Mouse (Mus musculus): ENCODE measurements around the gene C1galt1c1. TPM values are rescaled to one million over a fixed set of nuclear protein-coding genes. Genes with fewer than 3 reads are reported as not detected.
A peak's percentile ranks its signal among the peaks of the same experiment; 100 is the strongest.

Gene C1galt1c1
- polyA plus RNA-seq (2016; fragmentation: Nextera tagmentation; extraction: Ambion mirVana), result 20.2 and 20.4 TPM in 2 replicates

- 20% methylated on average over 42 of the region's 43 CpGs for WGBS
- peak within 1 kb of the TSS; percentile 91 for H3K27ac ChIP-seq (replicated peaks)
Observed at GRCm38 (mm10) chrX:38634801-38635637, at the start of gene C1galt1c1. Gene C1galt1c1 (minus strand): TSS chrX:38635087.

DNA sequence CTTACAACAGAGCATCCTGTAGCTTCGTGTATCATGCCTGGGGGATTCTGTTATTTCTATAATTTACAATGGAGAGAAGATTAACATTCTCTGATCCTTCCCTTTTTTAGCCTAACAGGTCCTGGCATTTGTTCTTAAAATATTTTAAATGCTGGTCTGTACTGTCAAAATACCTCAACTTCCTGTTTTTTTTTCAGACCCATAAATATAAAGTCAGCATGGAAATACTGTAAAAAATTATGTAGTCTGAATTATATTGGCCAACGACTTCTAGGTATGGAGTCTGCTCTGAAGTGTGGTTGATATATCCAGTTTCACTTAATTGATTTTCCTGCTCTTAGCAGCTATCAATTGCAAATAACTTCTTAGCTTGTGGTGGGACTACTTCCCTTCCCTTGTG is 47.1 kb upstream of the C1galt1c1 start:
- H3K4me3 ChIP-seq, result no peak overlapping the region
- 76% methylated on average over 2 of the region's 2 CpGs for WGBS
- no peaks in the 10 kb centered on the region for H3K9me3 ChIP-seq (replicated peaks)
- H3K4me1 ChIP-seq, result no peaks in the 10 kb centered on the region
- H3K27me3 ChIP-seq (ENCODE audit: low read depth, poor library complexity, severe bottlenecking), result no peaks in the 10 kb centered on the region
- H3K36me3 ChIP-seq, result no peaks in the 10 kb centered on the region
- no peak overlapping the region for H3K27ac ChIP-seq (replicated peaks)
- no peak for DNase-seq (ENCODE audit: low spot score)

More at GRCm38 (mm10) chrX:38634801-38635637, at the start of gene C1galt1c1:
- Histone ChIP-seq H3K4me3 (peak within 1 kb of the TSS; percentile 59), H3K36me3 (peaks cover 11% of the 10 kb centered on the region), H3K4me1 (peaks cover 7% of the 10 kb centered on the region; the same call in 1 of the 2 replicates), H3K9me3 (replicated peaks) (0 out of 2 replicates have a peak, but pooled peaks cover 3% of the 10 kb centered on the region), H3K27me3 (ENCODE audit: low read depth, poor library complexity, severe bottlenecking) (no peaks in the 10 kb centered on the region)
- DNase-seq (ENCODE audit: low spot score), result peak; percentile 85

DNA sequence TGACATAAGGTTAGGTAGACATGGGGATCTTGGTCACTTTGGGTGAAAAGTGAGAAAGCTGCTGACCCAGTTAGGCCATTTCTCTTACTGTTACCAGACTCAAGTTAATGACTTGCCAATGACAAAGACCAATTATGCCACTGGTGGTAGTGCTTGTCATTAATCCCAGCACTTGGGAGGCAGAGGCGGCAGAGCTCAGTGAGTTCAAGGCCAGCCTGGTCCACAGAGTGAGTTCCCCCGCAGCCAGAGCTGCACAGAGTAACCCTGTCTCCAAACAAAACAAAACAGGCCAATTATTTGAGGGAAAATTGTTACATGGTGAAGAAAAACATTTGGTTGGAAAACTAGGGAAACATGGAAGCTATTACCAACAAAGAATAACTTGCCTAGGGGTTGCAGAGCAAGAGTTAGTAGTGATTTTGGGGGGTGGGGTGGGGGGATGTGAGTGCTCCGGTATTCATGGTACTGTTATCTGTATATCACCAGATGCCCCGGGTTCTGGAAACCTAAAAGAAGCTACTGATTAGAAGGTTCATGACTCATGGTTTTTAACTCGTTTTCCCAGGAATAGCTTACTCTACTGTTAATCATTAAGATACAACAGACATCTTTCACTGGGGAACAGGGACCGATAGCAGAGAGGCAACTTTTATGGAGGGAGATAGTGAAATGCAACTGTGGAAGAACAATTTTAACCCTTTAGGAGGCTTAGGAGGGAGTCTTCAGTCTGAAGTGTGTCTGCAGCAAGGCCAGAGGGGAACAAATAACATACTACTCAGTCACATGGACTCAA is 34.4 kb upstream of the C1galt1c1 start:
- no peaks in the 10 kb centered on the region for H3K36me3 ChIP-seq
- 86% methylated on average over 6 of the region's 6 CpGs for WGBS
- H3K4me1 ChIP-seq, result no peaks in the 10 kb centered on the region

GRCm38 (mm10) chrX:38656206-38656883 is 21.5 kb upstream of the C1galt1c1 start:
- no peaks in the 10 kb centered on the region for H3K4me1 ChIP-seq
- no peaks in the 10 kb centered on the region for H3K36me3 ChIP-seq
- H3K27ac ChIP-seq (replicated peaks), result no peak overlapping the region
- H3K4me3 ChIP-seq, result no peak overlapping the region
- no peaks in the 10 kb centered on the region for H3K27me3 ChIP-seq (ENCODE audit: low read depth, poor library complexity, severe bottlenecking)
- 71% methylated on average over 4 of the region's 4 CpGs for WGBS
- peaks cover 4% of the 10 kb centered on the region; the same call in 1 of the 2 replicates for H3K9me3 ChIP-seq (replicated peaks)
- no peak for DNase-seq (ENCODE audit: low spot score)

More for the DNA sequence above, 34.4 kb upstream of the C1galt1c1 start:
- Histone ChIP-seq H3K9me3 (replicated peaks) (no peaks in the 10 kb centered on the region), H3K27ac (replicated peaks) (no peak overlapping the region), H3K27me3 (ENCODE audit: low read depth, poor library complexity, severe bottlenecking) (no peaks in the 10 kb centered on the region), H3K4me3 (no peak overlapping the region)
- DNase-seq (ENCODE audit: low spot score), result no peak

- Histone ChIP-seq H3K27me3 (ENCODE audit: low read depth, poor library complexity, severe bottlenecking) (no peaks in the 10 kb centered on the region), H3K27ac (replicated peaks) (no peak overlapping the region), H3K9me3 (replicated peaks) (peaks cover 4% of the 10 kb centered on the region; the same call in 1 of the 2 replicates), H3K36me3 (no peaks in the 10 kb centered on the region), H3K4me1 (no peaks in the 10 kb centered on the region), H3K4me3 (no peak overlapping the region)
- no peak for DNase-seq (ENCODE audit: low spot score)
- WGBS, result 80% methylated on average over 5 of the region's 5 CpGs
Observed at GRCm38 (mm10) chrX:38654681-38655080, 19.8 kb upstream of the C1galt1c1 start.

GRCm38 (mm10) chrX:38653181-38653580 is 18.3 kb upstream of the C1galt1c1 start:
- peaks cover 4% of the 10 kb centered on the region; the same call in 1 of the 2 replicates for H3K9me3 ChIP-seq (replicated peaks)
- no peak overlapping the region for H3K4me3 ChIP-seq
- DNase-seq (ENCODE audit: low spot score), result no peak
- no peaks in the 10 kb centered on the region for H3K4me1 ChIP-seq
- no peak overlapping the region for H3K27ac ChIP-seq (replicated peaks)
- H3K36me3 ChIP-seq, result no peaks in the 10 kb centered on the region
- WGBS, result 81% methylated on average over 1 of the region's 1 CpGs
- H3K27me3 ChIP-seq (ENCODE audit: low read depth, poor library complexity, severe bottlenecking), result no peaks in the 10 kb centered on the region

GRCm38 (mm10) chrX:38651167-38651566 is 16.3 kb upstream of the C1galt1c1 start:
- no peak for DNase-seq (ENCODE audit: low spot score)
- peaks cover 4% of the 10 kb centered on the region; the same call in 1 of the 2 replicates for H3K9me3 ChIP-seq (replicated peaks)
- H3K27me3 ChIP-seq (ENCODE audit: low read depth, poor library complexity, severe bottlenecking), result no peaks in the 10 kb centered on the region
- 47% methylated on average over 5 of the region's 7 CpGs for WGBS
- no peak overlapping the region for H3K27ac ChIP-seq (replicated peaks)
- H3K4me3 ChIP-seq, result no peak overlapping the region
- H3K4me1 ChIP-seq, result no peaks in the 10 kb centered on the region
- no peaks in the 10 kb centered on the region for H3K36me3 ChIP-seq

- no peak overlapping the region for H3K4me3 ChIP-seq
- no peaks in the 10 kb centered on the region for H3K4me1 ChIP-seq
- H3K27ac ChIP-seq (replicated peaks), result no peak overlapping the region
- no peak for DNase-seq (ENCODE audit: low spot score)
- H3K9me3 ChIP-seq (replicated peaks), result peaks cover 4% of the 10 kb centered on the region; the same call in 1 of the 2 replicates
- no peaks in the 10 kb centered on the region for H3K27me3 ChIP-seq (ENCODE audit: low read depth, poor library complexity, severe bottlenecking)
- WGBS, result 73% methylated on average over 9 of the region's 9 CpGs
- no peaks in the 10 kb centered on the region for H3K36me3 ChIP-seq
Observed at GRCm38 (mm10) chrX:38650404-38651039, 15.6 kb upstream of the C1galt1c1 start.

- no peak for DNase-seq (ENCODE audit: low spot score)
- 68% methylated on average over 4 of the region's 4 CpGs for WGBS
- Histone ChIP-seq H3K4me3 (no peak overlapping the region), H3K27ac (replicated peaks) (no peak overlapping the region), H3K4me1 (no peaks in the 10 kb centered on the region), H3K27me3 (ENCODE audit: low read depth, poor library complexity, severe bottlenecking) (no peaks in the 10 kb centered on the region), H3K9me3 (replicated peaks) (no peaks in the 10 kb centered on the region), H3K36me3 (no peaks in the 10 kb centered on the region)
Observed at GRCm38 (mm10) chrX:38642183-38642582, 7.3 kb upstream of the C1galt1c1 start.

DNA sequence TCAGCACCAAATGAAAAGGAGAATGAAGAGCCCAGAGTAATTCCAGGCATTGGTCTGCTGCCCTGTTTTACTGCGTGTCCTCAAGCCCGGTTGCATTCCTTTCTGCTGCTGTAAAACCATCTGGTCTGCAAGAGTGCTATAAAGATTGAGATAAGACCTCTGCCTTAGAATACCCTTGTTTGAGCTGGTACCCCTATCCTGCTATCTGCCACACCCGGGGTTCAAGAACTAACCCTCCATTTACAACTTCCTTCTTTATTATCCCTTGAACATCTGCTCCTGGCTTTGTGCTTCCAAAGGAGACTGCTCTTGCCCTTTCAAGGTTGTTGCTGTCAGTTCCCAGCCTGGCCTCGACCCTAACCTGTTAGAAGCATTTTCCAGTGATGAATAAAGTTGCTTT is 6.5 kb upstream of the C1galt1c1 start:
- no peaks in the 10 kb centered on the region for H3K36me3 ChIP-seq
- 79% methylated on average over 4 of the region's 4 CpGs for WGBS
- H3K27me3 ChIP-seq (ENCODE audit: low read depth, poor library complexity, severe bottlenecking), result no peaks in the 10 kb centered on the region
- no peaks in the 10 kb centered on the region for H3K4me1 ChIP-seq
- H3K9me3 ChIP-seq (replicated peaks), result no peaks in the 10 kb centered on the region
- H3K27ac ChIP-seq (replicated peaks), result no peak overlapping the region
- H3K4me3 ChIP-seq, result no peak overlapping the region
- no peak for DNase-seq (ENCODE audit: low spot score)

DNA sequence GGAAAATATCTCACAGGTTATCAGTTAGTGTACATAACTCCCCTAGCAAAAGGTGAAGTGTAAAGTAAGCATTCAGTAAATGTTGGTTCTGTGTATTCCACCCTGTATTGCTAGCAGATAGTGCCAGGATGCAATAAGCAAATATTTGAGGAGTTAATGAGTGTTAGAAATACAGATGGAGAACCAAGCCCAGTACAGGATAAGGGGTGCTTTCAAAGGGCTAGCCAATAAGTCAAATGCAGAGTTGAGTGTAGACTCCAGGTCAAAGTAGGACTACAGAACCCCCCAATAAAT is 698 bp upstream of the C1galt1c1 start:
- Histone ChIP-seq H3K27ac (replicated peaks) (no peak overlapping the region), H3K27me3 (ENCODE audit: low read depth, poor library complexity, severe bottlenecking) (no peaks in the 10 kb centered on the region), H3K4me3 (peak overlapping the region; percentile 59), H3K4me1 (peaks cover 7% of the 10 kb centered on the region; the same call in 1 of the 2 replicates), H3K36me3 (peaks cover 11% of the 10 kb centered on the region), H3K9me3 (replicated peaks) (0 out of 2 replicates have a peak, but pooled peaks cover 3% of the 10 kb centered on the region)
- DNase-seq (ENCODE audit: low spot score), result no peak

GRCm38 (mm10) chrX:38600995-38601369 is 33.9 kb downstream of the C1galt1c1 start:
- DNase-seq (ENCODE audit: low spot score), result peak; percentile 14
- no peaks in the 10 kb centered on the region for H3K4me1 ChIP-seq
- H3K9me3 ChIP-seq (replicated peaks), result no peaks in the 10 kb centered on the region
- no peaks in the 10 kb centered on the region for H3K27me3 ChIP-seq (ENCODE audit: low read depth, poor library complexity, severe bottlenecking)
- peak overlapping the region; percentile 83 for H3K27ac ChIP-seq (replicated peaks)
- H3K36me3 ChIP-seq, result no peaks in the 10 kb centered on the region
- peak overlapping the region; percentile 60 for H3K4me3 ChIP-seq
- 25% methylated on average over 3 of the region's 3 CpGs for WGBS

All from midbrain, embryonic 10.5 days (tissue).